Mouse (Mus musculus) MEL (cell line): ENCODE results near the gene Olfr1013. TPM values are rescaled to one million over a fixed set of nuclear protein-coding genes. Genes with fewer than 3 reads are reported as not detected.

Experiments used
- DNase-seq: peaks from one replicate; pipeline ENCODE4 v3.0.0; 2011; ENCODE audit warnings: low read depth, low spot score
- H3K27ac ChIP-seq: 2 replicates; pipeline ENCODE4 v1.5.1; 2012; ENCODE audit warnings: low read depth, mild to moderate bottlenecking, control low read depth, low read length, moderate library complexity; ENCODE audit not compliant: control insufficient read depth
- H3K27me3 ChIP-seq, 2 experiments: fragments of 150-350 bp in 1 of 2; sonication (generic) in 1 of 2; 2 replicates each; pipeline ENCODE4 v1.6.1; 2012; ENCODE audit warnings: low read length in 2 of 2, mild to moderate bottlenecking in 2 of 2, improper control_type of control experiment in 1 of 2, moderate library complexity in 1 of 2; ENCODE audit not compliant: insufficient read depth in 2 of 2, control insufficient read depth in 1 of 2
- H3K36me3 ChIP-seq, 2 experiments: 2 replicates each; pipeline ENCODE4 v1.6.1; 2012 to 2014; ENCODE audit warnings: low read length in 2 of 2, improper control_type of control experiment in 1 of 2, inconsistent platforms in 1 of 2, mild to moderate bottlenecking in 1 of 2; ENCODE audit not compliant: insufficient read depth in 2 of 2, control insufficient read depth in 1 of 2
- H3K4me1 ChIP-seq, 2 experiments: fragments of 150-350 bp in 1 of 2; sonication (generic) in 1 of 2; 2 replicates each; pipeline ENCODE4 v1.6.1; 2012; ENCODE audit warnings: low read length in 2 of 2, improper control_type of control experiment in 1 of 2, mild to moderate bottlenecking in 1 of 2; ENCODE audit not compliant: insufficient read depth in 2 of 2, control insufficient read depth in 1 of 2
- H3K4me3 ChIP-seq, 2 experiments: fragments of 150-350 bp in 1 of 2; sonication (generic) in 1 of 2; 2 replicates each; pipeline ENCODE4 v1.5.1; 2012; ENCODE audit warnings: low read depth in 2 of 2, low read length in 2 of 2, mild to moderate bottlenecking in 2 of 2, moderate library complexity in 2 of 2, control low read depth in 1 of 2, improper control_type of control experiment in 1 of 2; ENCODE audit not compliant: control insufficient read depth in 1 of 2, insufficient read depth in 1 of 2
- H3K79me2 ChIP-seq: 2 replicates; pipeline ENCODE4 v1.6.1; 2012; ENCODE audit warnings: mild to moderate bottlenecking, low read length, moderate library complexity; ENCODE audit not compliant: control insufficient read depth, poor library complexity, insufficient read depth
- H3K9ac ChIP-seq: 2 replicates; pipeline ENCODE4 v1.6.1; 2012; ENCODE audit warnings: low read depth, mild to moderate bottlenecking, control low read depth, low read length, moderate library complexity; ENCODE audit not compliant: control insufficient read depth, poor library complexity, severe bottlenecking
- H3K9me3 ChIP-seq: fragments of 150-350 bp; sonication (generic); replicated peaks from 2 replicates; pipeline ENCODE4 v1.6.1; 2012; ENCODE audit warnings: mild to moderate bottlenecking, low read length, improper control_type of control experiment, moderate library complexity; ENCODE audit not compliant: insufficient read depth
- BHLHE40 ChIP-seq: IDR thresholded peaks from 2 replicates; pipeline ENCODE4 v1.6.1; 2012; ENCODE audit warnings: low read depth, mild to moderate bottlenecking, inconsistent platforms, low read length, improper control_type of control experiment, borderline replicate concordance
- ELF1 ChIP-seq: IDR thresholded peaks from 2 replicates; pipeline ENCODE4 v1.6.1; 2014; ENCODE audit warnings: low read depth, mild to moderate bottlenecking, inconsistent platforms, low read length, improper control_type of control experiment, moderate library complexity
- EP300 ChIP-seq, 2 experiments: IDR thresholded peaks; 2 replicates each; pipeline ENCODE4 v1.6.1; 2011; ENCODE audit warnings: improper control_type of control experiment in 2 of 2, low read length in 2 of 2, low read depth in 1 of 2, mild to moderate bottlenecking in 1 of 2
- GABPA ChIP-seq: IDR thresholded peaks from 2 replicates; pipeline ENCODE4 v1.6.1; 2012; ENCODE audit warnings: low read depth, mild to moderate bottlenecking, inconsistent platforms, low read length, improper control_type of control experiment, moderate library complexity
- GATA1 ChIP-seq: IDR thresholded peaks from 2 replicates; pipeline ENCODE4 v1.6.1; 2011; ENCODE audit warnings: low read depth, low read length, improper control_type of control experiment
- HCFC1 ChIP-seq: IDR thresholded peaks from 2 replicates; pipeline ENCODE4 v1.6.1; 2012; ENCODE audit warnings: low read depth, mild to moderate bottlenecking, inconsistent platforms, low read length, improper control_type of control experiment, moderate library complexity
- JUND ChIP-seq: IDR thresholded peaks from 2 replicates; pipeline ENCODE4 v1.6.1; 2011; ENCODE audit warnings: low read depth, mild to moderate bottlenecking, improper control_type of control experiment, low read length
- MAFK ChIP-seq: IDR thresholded peaks from 2 replicates; pipeline ENCODE4 v1.6.1; 2011; ENCODE audit warnings: low read depth, mild to moderate bottlenecking, low read length, improper control_type of control experiment, borderline replicate concordance
- MEF2A ChIP-seq: IDR thresholded peaks from 2 replicates; pipeline ENCODE4 v1.6.1; 2014; ENCODE audit warnings: low read depth, mild to moderate bottlenecking, inconsistent platforms, low read length, improper control_type of control experiment; ENCODE audit not compliant: poor library complexity, insufficient replicate concordance, severe bottlenecking; ENCODE audit errors: extremely low read depth
- MXI1 ChIP-seq: IDR thresholded peaks from 2 replicates; pipeline ENCODE4 v1.6.1; 2011; ENCODE audit warnings: mild to moderate bottlenecking, low read depth, low read length, improper control_type of control experiment
- MYB ChIP-seq: IDR thresholded peaks from 2 replicates; pipeline ENCODE4 v1.6.1; 2011; ENCODE audit warnings: mild to moderate bottlenecking, low read depth, low read length, improper control_type of control experiment
- NELFE ChIP-seq: IDR thresholded peaks from 2 replicates; pipeline ENCODE4 v1.6.1; 2011; ENCODE audit warnings: low read depth, low read length, improper control_type of control experiment
- NRF1 ChIP-seq: IDR thresholded peaks from 2 replicates; pipeline ENCODE4 v1.6.1; 2014; ENCODE audit warnings: low read depth, mild to moderate bottlenecking, inconsistent platforms, low read length, improper control_type of control experiment, moderate library complexity; ENCODE audit not compliant: poor library complexity, insufficient read depth, severe bottlenecking
- SIN3A ChIP-seq: IDR thresholded peaks from 2 replicates; pipeline ENCODE4 v1.6.1; 2012; ENCODE audit warnings: low read length, improper control_type of control experiment, inconsistent platforms
- SMC3 ChIP-seq: IDR thresholded peaks from 2 replicates; pipeline ENCODE4 v1.6.1; 2011; ENCODE audit warnings: low read depth, low read length, improper control_type of control experiment
- TAL1 ChIP-seq: IDR thresholded peaks from 2 replicates; pipeline ENCODE4 v1.6.1; 2012; ENCODE audit warnings: mild to moderate bottlenecking, inconsistent platforms, low read length, moderate library complexity, mixed read lengths
- TBP ChIP-seq: IDR thresholded peaks from 2 replicates; pipeline ENCODE4 v1.8.0; 2011; ENCODE audit warnings: low read depth, low read length, improper control_type of control experiment
- TCF12 ChIP-seq: IDR thresholded peaks from 2 replicates; pipeline ENCODE4 v1.6.1; 2014; ENCODE audit warnings: low read depth, mild to moderate bottlenecking, inconsistent platforms, low read length, improper control_type of control experiment, moderate library complexity
- UBTF ChIP-seq: IDR thresholded peaks from 2 replicates; pipeline ENCODE4 v1.6.1; 2012; ENCODE audit warnings: low read depth, mild to moderate bottlenecking, inconsistent platforms, low read length, improper control_type of control experiment, moderate library complexity, borderline replicate concordance; ENCODE audit not compliant: insufficient read depth
- USF1 ChIP-seq: IDR thresholded peaks from 2 replicates; pipeline ENCODE4 v1.6.1; 2014; ENCODE audit warnings: low read depth, mild to moderate bottlenecking, inconsistent platforms, low read length, improper control_type of control experiment, moderate library complexity
- ZC3H11A ChIP-seq: IDR thresholded peaks from 2 replicates; pipeline ENCODE4 v1.6.1; 2012; ENCODE audit warnings: low read depth, mild to moderate bottlenecking, inconsistent platforms, low read length, improper control_type of control experiment
- ZKSCAN1 ChIP-seq: IDR thresholded peaks from 2 replicates; pipeline ENCODE4 v1.6.1; 2012; ENCODE audit warnings: low read depth, mild to moderate bottlenecking, inconsistent platforms, low read length, improper control_type of control experiment, moderate library complexity
- polyA plus RNA-seq, 2 experiments: library from polyadenylated mRNA; stranded (reverse) in 1 of 2; unstranded in 1 of 2; fragments of >175 nt in 1 of 2; fragments of >200 nt in 1 of 2; gene quantifications; 2 replicates each; pipeline versions ENCODE4 v1.2.1 to v1.2.4; 2012; ENCODE audit warnings: low replicate concordance in 2 of 2, low read depth in 1 of 2; ENCODE audit not compliant: insufficient read length in 2 of 2, insufficient read depth in 1 of 2, missing spikeins in 1 of 2
- total RNA-seq: library from RNA; depleted of rRNA; stranded (reverse); fragments of 300-350 nt; gene quantifications from 2 replicates; pipeline ENCODE4 v1.2.3, GENCODE M21; 2012; rRNA removed

Olfr1013 gene
- total and polyA plus RNA-seq, 3 experiments = not detected

GRCm38 (mm10) chr2:85804501-85804900, 37.6 kb downstream of the Olfr1013 start:
- TF ChIP-seq USF1 = no peak
- no peak for TF ChIP-seq MXI1
- no peak for TF ChIP-seq ELF1
- no peak for TF ChIP-seq TCF12
- no peak for TF ChIP-seq SMC3
- no peak for TF ChIP-seq MEF2A
- no peak for TF ChIP-seq ZC3H11A
- TF ChIP-seq NELFE = no peak
- no peak for TF ChIP-seq BHLHE40
- TF ChIP-seq UBTF = no peak
- no peak for TF ChIP-seq EP300 (IDR thresholded peaks at IDR 0.05; ENCODE audit: low read depth in 1 of 2, low read length in 2 of 2)
- TF ChIP-seq SIN3A = no peak
- TF ChIP-seq TAL1 = no peak
- TF ChIP-seq GATA1 = no peak
- TF ChIP-seq HCFC1 = no peak
- no peak for TF ChIP-seq JUND
- TF ChIP-seq TBP = no peak
- no peaks in the 10 kb centered on the region for H3K27me3 ChIP-seq
- H3K4me3 ChIP-seq = no peak overlapping the region
- H3K9ac ChIP-seq = no peak overlapping the region
- no peaks in the 10 kb centered on the region for H3K79me2 ChIP-seq
- H3K36me3 ChIP-seq = no peaks in the 10 kb centered on the region
- no peaks in the 10 kb centered on the region for H3K4me1 ChIP-seq
- DNase-seq = no peak
- H3K9me3 ChIP-seq = no peaks in the 10 kb centered on the region
- no peak overlapping the region for H3K27ac ChIP-seq

GRCm38 (mm10) chr2:85818179-85818578, 51.3 kb downstream of the Olfr1013 start, which contains the start of gene Olfr1018:
TSS of gene Olfr1018 (plus strand) at chr2:85818479.
- H3K27me3 ChIP-seq = no peaks in the 10 kb centered on the region
- H3K27ac ChIP-seq = no peak within 1 kb of the TSS
- no peaks in the 10 kb centered on the region for H3K79me2 ChIP-seq
- no peaks in the 10 kb centered on the region for H3K9me3 ChIP-seq
- TF ChIP-seq NRF1 = no peak
- TF ChIP-seq MAFK = no peak
- TF ChIP-seq MYB = no peak
- no peak for TF ChIP-seq GABPA
- no peak for TF ChIP-seq JUND
- no peak for TF ChIP-seq UBTF
- no peak for TF ChIP-seq ZKSCAN1
- DNase-seq = no peak
- H3K4me3 ChIP-seq = no peak within 1 kb of the TSS
- H3K36me3 ChIP-seq = no peaks in the 10 kb centered on the region
- H3K9ac ChIP-seq = no peak within 1 kb of the TSS
- no peaks in the 10 kb centered on the region for H3K4me1 ChIP-seq

Other genes starting within 250 kb of the Olfr1013 start
- not detected in 2 replicates for gene 4833423E24Rik, start 248.1 kb upstream of the Olfr1013 start, total RNA-seq
- not detected for gene 4833423E24Rik, start 248.1 kb upstream of the Olfr1013 start, polyA plus RNA-seq
- gene Olfr996, start 187.9 kb upstream of the Olfr1013 start, total RNA-seq = not detected in 2 replicates
- not detected for gene Olfr996, start 187.9 kb upstream of the Olfr1013 start, polyA plus RNA-seq
- gene Olfr998, start 178.2 kb upstream of the Olfr1013 start, total RNA-seq = not detected in 2 replicates
- not detected for gene Olfr998, start 178.2 kb upstream of the Olfr1013 start, polyA plus RNA-seq
- gene Olfr1000, start 155.2 kb upstream of the Olfr1013 start, total RNA-seq = not detected in 2 replicates
- not detected for gene Olfr1000, start 155.2 kb upstream of the Olfr1013 start, polyA plus RNA-seq
- not detected in 2 replicates for gene Olfr1002, start 116.4 kb upstream of the Olfr1013 start, total RNA-seq
- gene Olfr1002, start 116.4 kb upstream of the Olfr1013 start, polyA plus RNA-seq = not detected
- not detected in 2 replicates for gene Olfr154, start 102.6 kb upstream of the Olfr1013 start, total RNA-seq
- gene Olfr154, start 102.6 kb upstream of the Olfr1013 start, polyA plus RNA-seq = not detected
- gene Olfr1006, start 88.3 kb upstream of the Olfr1013 start, total RNA-seq = not detected in 2 replicates
- not detected for gene Olfr1006, start 88.3 kb upstream of the Olfr1013 start, polyA plus RNA-seq
- gene Olfr1008, start 77.7 kb upstream of the Olfr1013 start, total RNA-seq = not detected in 2 replicates
- gene Olfr1008, start 77.7 kb upstream of the Olfr1013 start, polyA plus RNA-seq = not detected
- not detected in 2 replicates for gene Olfr1009, start 51.7 kb upstream of the Olfr1013 start, total RNA-seq
- not detected for gene Olfr1009, start 51.7 kb upstream of the Olfr1013 start, polyA plus RNA-seq
- not detected in 2 replicates for gene Olfr1012, start 4.3 kb upstream of the Olfr1013 start, total RNA-seq
- not detected for gene Olfr1012, start 4.3 kb upstream of the Olfr1013 start, polyA plus RNA-seq
- gene Olfr1014, start 5.6 kb downstream of the Olfr1013 start, total RNA-seq = not detected in 2 replicates
- gene Olfr1014, start 5.6 kb downstream of the Olfr1013 start, polyA plus RNA-seq = not detected
- not detected in 2 replicates for gene Olfr1015, start 14.9 kb downstream of the Olfr1013 start, total RNA-seq
- gene Olfr1015, start 14.9 kb downstream of the Olfr1013 start, polyA plus RNA-seq = not detected
- gene Olfr1016, start 35.4 kb downstream of the Olfr1013 start, total RNA-seq = not detected in 2 replicates
- gene Olfr1016, start 35.4 kb downstream of the Olfr1013 start, polyA plus RNA-seq = not detected
- gene Olfr1018, start 51.4 kb downstream of the Olfr1013 start, total RNA-seq = not detected in 2 replicates
- not detected for gene Olfr1018, start 51.4 kb downstream of the Olfr1013 start, polyA plus RNA-seq
- gene Olfr1019, start 78.4 kb downstream of the Olfr1013 start, total RNA-seq = not detected in 2 replicates
- gene Olfr1019, start 78.4 kb downstream of the Olfr1013 start, polyA plus RNA-seq = not detected
- gene Olfr1020, start 79.9 kb downstream of the Olfr1013 start, total RNA-seq = not detected in 2 replicates
- not detected for gene Olfr1020, start 79.9 kb downstream of the Olfr1013 start, polyA plus RNA-seq
- not detected in 2 replicates for gene Olfr1022, start 101.5 kb downstream of the Olfr1013 start, total RNA-seq
- gene Olfr1022, start 101.5 kb downstream of the Olfr1013 start, polyA plus RNA-seq = not detected
- not detected in 2 replicates for gene Olfr1023, start 118.5 kb downstream of the Olfr1013 start, total RNA-seq
- gene Olfr1023, start 118.5 kb downstream of the Olfr1013 start, polyA plus RNA-seq = not detected
- gene Olfr1024, start 138.0 kb downstream of the Olfr1013 start, total RNA-seq = not detected in 2 replicates
- not detected for gene Olfr1024, start 138.0 kb downstream of the Olfr1013 start, polyA plus RNA-seq
- not detected in 2 replicates for gene Olfr1025-ps1, start 148.1 kb downstream of the Olfr1013 start, total RNA-seq
- gene Olfr1025-ps1, start 148.1 kb downstream of the Olfr1013 start, polyA plus RNA-seq = not detected
- gene Olfr1026, start 154.5 kb downstream of the Olfr1013 start, total RNA-seq = not detected in 2 replicates
- gene Olfr1026, start 154.5 kb downstream of the Olfr1013 start, polyA plus RNA-seq = not detected
- not detected in 2 replicates for gene Olfr1028, start 183.3 kb downstream of the Olfr1013 start, total RNA-seq
- gene Olfr1028, start 183.3 kb downstream of the Olfr1013 start, polyA plus RNA-seq = not detected
- not detected in 2 replicates for gene Olfr1029, start 206.8 kb downstream of the Olfr1013 start, total RNA-seq
- not detected for gene Olfr1029, start 206.8 kb downstream of the Olfr1013 start, polyA plus RNA-seq
- gene Olfr1030, start 212.2 kb downstream of the Olfr1013 start, total RNA-seq = not detected in 2 replicates
- not detected for gene Olfr1030, start 212.2 kb downstream of the Olfr1013 start, polyA plus RNA-seq
- gene Olfr1031, start 223.2 kb downstream of the Olfr1013 start, total RNA-seq = not detected in 2 replicates
- not detected for gene Olfr1031, start 223.2 kb downstream of the Olfr1013 start, polyA plus RNA-seq
- not detected in 2 replicates for gene Olfr1032, start 238.4 kb downstream of the Olfr1013 start, total RNA-seq
- not detected for gene Olfr1032, start 238.4 kb downstream of the Olfr1013 start, polyA plus RNA-seq